Mouse (Mus musculus): ENCODE measurements around the gene Kif3a.

The Kif3a gene

DNA sequence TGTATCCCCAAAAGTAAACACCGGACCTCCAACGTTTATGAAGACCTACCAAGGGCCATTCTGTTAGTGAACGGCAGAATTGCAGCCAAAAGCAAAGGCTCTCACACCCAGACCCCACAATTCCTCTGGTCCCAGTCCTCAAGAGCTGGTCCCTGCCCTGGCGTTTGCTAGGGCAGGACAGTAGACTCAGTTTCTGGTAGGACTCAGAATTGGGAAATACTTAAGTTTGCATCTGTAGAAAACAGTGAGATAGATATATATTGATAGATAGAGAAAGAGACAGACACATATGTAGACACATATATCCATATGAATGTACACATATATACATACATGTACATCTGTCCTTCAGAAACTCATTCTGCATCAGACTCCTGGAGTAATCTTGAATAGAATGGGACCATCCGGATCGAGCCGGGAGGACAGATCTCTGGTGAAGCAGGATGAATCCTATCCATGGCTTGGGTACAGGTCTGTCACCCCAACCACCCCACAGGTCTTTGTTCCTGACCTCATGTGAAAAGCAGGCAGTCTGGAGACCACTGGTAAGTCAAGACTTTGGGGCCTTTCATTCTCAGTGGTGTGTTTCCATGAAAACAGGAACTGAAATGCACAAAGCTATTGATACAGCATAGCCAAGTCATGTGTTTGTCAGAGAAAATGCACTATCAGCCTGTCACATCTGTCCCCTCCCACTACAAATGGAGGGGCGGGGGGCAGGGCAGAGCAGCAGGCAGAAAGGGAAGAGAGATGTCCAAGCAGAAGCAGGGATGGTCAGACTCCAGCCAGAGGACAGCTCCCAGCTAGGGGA lies 49.8 kb downstream of the Kif3a start:
- DNase-seq (ENCODE audit: extremely low read depth, low read depth), result peak; percentile 79

DNA sequence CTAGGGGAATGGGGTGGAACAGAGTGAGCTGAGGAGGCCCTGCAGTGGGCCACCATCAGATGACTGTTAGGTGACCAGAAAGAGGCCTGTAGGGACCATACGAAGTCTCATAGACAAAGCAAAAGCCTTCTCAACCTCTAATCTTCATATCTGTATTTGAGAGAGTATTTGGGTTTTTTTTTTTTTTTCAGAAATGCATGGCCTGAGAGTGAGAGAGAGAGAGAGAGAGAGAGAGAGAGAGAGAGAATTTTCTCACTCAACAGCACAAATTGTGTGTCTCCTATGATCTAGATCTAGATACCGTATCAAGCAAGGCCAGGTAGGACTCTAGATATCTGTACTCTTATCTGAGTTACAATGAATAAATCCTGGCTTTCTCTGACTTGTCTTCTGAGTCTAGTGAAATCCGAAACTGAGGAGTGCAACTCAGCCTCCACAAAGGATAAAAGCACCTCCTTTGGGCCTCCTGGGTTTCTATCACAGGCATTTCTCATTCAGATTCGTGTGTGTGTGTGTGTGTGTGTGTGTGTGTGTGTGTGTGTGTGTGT lies 50.5 kb downstream of the Kif3a start:
- DNase-seq (ENCODE audit: extremely low read depth, low read depth), result no peak

DNA sequence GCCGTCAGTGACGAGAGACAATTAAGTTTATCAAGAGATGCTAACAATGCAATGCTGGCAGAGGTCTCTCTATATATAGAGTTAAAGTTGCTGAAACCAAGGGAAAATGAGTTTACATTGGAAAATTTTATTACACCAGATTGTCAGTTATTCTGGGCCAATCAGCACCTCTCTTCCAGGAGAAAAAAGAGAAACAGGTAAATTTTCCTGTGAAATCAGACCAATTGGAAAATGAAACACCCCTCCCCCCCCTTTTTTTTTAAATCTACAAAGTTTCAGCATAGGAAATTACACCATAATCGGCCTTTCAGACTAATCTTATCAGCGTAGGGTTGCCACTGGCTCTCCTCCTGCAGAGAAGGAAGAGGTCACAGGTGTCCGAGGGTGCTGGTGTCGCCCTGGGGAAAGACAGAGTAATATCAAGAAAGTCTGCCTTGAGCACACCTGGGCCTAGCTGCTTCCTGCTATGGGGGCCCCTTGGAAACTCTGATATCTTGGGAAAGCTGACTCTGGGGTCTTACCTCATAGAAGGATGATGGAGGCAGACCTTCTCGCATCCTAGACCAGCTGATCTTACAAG lies 51.5 kb downstream of the Kif3a start, which contains the start of gene Il4:
Gene Il4 (minus strand): TSS at position 51 of the 580 bp plus-strand sequence.
- no peak for DNase-seq (ENCODE audit: extremely low read depth, low read depth)

DNA sequence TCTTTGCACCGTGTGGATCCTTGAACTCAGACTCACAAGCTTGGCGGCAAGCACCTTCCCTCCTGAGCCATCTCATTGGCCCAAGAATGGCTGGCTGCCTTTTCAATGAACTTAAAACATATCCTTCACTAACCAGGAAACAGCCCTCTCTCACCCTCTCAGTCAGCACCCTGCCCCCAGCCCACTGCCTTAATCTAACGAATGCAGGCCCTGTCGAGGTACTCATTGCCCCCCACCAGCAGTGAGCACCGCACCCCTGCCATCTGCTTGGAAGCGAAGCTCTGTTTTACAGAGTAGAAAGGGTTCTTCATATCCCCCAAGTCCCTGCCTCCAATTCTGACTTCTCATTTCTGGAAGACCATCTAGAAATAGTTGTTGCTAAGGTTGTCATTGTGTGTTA lies 52.2 kb downstream of the Kif3a start:
- no peak for DNase-seq (ENCODE audit: extremely low read depth, low read depth)

DNA sequence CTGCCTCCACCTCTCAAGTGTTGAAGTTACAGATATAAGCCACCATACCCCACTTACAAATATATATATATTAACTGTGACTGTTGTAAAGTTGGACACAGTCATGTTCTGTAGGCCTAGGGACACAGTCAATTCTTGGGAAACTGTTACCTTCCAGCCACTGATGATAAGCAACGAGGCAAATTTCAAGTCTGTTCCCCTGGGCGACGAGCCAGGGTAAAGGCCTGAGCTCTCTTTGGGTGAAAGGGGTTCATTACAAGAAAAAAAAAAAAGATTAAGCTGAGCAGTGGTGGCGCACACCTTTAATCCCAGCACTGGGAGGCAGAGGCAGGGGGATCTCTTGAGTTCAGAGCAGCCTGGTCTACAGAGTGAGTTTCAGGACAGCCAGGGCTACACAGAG lies 52.9 kb downstream of the Kif3a start:
- DNase-seq (ENCODE audit: extremely low read depth, low read depth), result no peak

DNA sequence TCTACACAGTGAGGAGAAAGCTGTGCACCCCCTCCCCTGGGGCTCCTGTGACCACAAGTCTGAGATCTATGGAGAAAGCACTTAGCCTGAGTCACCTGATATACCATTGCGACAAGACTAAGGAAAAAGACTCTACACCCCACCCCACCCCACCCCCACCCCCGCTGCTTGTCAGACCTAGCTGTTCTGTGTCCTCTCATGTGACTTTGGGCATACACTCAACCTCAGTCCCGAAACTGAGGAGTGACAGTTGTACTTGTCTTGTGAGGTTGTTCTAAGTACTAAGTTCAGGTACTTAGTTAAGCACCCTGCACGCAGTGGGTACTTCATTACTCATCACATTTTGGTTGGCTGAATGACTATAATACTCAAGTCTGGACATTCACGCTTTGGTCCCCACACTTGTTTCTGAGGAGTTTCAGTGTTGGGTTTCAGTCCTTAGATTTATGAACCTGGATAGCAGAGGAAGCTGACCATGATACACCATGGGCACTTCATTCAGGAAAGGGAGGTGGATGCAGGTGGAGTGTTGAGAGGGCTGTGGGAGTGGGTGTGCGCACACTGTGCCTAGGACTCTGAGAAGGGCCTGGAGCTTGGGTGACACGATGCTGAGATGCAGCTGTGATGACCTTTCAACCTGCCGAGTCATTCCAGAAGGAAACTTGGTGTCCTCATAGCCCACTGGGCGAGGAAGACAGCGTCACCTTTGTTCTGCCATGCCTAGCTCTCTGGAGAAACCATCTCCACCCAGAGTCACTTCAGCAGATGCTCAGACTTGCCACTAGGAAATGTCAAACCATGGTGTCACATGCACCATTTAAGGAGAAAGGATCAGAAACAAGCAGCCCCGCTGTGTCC lies 54.6 kb downstream of the Kif3a start:
- DNase-seq (ENCODE audit: extremely low read depth, low read depth), result no peak

GRCm38 (mm10) chr11:53622440-53622806 lies 55.2 kb downstream of the Kif3a start:
- DNase-seq (ENCODE audit: extremely low read depth, low read depth), result no peak

DNA sequence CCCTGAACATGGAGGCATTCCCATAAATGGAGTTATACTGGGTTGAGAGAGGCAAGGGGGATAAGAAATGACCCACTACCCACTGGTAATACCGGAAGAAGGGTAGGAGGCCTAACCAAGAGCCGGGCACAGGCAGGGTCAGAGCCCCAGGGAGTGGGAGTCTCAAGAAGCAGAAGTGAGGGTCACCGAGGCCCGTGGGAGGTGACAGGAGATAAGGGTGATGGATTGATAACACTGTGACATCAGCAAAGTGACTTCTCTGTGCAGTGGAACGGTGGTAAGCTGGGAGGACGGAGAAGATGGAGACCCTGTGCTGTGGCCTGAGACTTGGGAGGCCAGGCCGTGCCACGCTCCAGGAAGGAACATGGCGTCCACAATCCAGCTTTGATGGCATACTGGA lies 56.4 kb downstream of the Kif3a start:
- no peak for DNase-seq (ENCODE audit: extremely low read depth, low read depth)

GRCm38 (mm10) chr11:53624124-53624523 lies 56.9 kb downstream of the Kif3a start:
- no peak for DNase-seq (ENCODE audit: extremely low read depth, low read depth)

DNA sequence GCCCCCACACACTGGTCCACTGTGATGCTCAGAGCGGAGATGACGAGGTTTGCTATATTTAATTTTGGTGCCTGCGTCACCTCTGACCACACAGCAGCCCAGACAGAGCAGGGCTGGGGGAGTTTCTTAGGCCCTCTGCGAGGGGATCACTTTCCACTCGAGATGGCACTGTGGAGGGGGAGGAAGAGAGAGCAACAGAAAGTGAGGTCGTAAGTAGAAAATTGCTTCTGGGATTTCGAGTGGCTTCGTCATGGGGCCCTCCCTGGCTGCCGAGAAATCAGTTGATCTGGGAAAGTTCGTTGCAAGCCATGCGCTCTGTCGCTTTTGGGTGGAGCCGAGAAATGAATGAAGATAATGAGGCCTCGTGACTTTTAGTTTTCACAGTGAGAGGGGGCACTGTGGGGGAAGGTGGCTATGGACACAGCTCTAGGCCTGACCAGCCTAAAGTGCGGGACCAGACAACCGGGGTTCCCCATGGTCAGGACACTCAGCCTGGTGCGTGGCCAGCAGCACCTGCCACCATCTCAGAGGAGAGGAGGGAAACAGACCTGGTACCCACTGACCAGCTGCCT lies 59.7 kb downstream of the Kif3a start:
- no peak for DNase-seq (ENCODE audit: extremely low read depth, low read depth)

DNA sequence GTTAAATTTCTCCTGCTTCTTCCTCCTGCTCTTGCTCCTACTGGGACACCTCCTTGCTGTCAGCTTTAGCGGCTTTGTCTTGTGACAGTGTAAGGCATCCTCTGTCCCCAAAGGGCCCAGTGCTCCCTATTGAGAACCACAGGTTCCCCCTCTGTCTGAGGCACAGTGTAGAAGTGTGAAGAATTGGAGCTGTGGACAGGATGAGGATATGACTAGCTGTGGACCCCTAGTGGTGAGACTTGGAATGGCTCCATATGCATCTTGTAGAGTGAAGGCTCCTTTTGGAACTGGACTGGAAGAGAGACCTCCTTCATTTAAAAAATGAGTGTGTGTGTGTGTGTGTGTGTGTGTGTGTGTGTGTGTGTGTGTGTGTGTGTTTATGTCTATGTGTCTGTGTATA lies 60.7 kb downstream of the Kif3a start:
- DNase-seq (ENCODE audit: extremely low read depth, low read depth), result peak; percentile 90

- DNase-seq (ENCODE audit: extremely low read depth, low read depth), result no peak
These were observed 65.0 kb downstream of the Kif3a start for GRCm38 (mm10) chr11:53632122-53632733.

DNA sequence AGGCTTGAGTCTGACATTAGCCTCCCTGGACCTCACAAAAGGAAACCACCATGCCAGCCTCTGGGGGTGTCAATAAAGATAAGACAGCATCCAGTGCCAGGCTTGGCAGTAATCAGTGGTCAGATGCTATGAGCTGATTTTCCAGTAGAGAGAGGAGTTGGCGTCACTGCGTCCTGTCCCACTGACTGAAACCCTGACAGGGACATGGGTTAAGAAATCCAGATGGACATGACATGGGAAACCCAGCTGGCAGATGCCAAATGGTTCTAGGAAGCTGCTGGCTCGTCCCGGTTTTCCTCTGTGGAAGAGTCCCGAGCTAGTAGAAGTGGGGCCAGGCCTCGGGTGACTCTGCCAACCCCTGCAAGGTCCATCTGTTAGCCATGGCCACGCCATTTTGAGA lies 66.5 kb downstream of the Kif3a start:
- no peak for DNase-seq (ENCODE audit: extremely low read depth, low read depth)

- DNase-seq (ENCODE audit: extremely low read depth, low read depth), result no peak
These were observed 67.4 kb downstream of the Kif3a start, which contains the start of gene Il13 for GRCm38 (mm10) chr11:53634556-53634955. Gene Il13 (minus strand): TSS chr11:53634702.

DNA sequence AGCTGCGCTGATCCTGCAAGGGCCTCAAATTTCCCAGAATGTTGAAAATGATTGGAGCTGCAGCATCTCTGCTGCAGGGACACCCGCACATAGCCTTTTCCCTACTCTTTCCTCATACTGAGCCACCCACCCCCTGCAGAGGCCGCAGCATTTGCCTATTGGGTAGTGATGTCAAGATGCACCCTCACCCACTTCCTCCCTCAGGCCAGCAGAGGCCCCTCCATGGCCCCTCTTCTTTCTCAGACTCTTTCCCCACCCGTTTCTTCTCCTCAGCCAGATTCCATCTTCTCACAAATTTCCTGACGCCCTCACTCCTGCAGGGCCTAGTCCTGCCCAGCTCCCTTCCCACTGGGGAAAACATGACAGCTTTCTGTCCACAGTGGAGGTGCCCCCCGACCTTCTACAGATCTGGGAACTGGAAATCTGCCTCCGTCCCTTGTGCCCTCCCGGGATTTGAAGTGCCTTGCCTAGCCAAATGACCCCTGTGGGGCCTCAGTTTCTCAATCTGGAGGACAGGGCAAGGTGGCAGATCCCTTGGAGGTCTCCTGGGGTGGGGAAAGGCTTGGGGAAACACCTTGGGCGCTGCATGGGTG lies 68.5 kb downstream of the Kif3a start:
- DNase-seq (ENCODE audit: extremely low read depth, low read depth), result no peak

DNA sequence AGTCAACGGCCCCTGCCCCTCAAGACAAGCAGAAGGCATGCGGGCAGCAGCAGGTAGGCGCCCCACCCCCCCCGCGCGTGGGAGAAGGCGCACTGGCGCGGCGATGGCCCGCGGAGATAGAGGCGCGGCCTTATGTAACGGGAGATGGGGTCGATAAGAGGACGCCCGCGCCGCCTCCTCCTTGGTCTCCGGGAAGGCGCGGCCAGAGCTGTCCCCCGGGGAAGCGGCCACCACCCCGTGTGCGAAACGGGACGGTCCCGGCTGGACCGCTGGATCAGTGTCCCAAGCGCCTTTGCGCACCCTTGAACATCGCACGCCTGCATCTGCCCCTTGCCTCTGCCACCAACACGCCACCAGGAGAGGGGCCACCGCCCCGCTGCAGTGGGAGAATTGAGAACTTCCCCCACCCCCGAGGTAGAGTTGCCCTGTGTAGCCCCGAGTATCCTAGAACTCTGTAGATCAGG lies 69.0 kb downstream of the Kif3a start:
- DNase-seq (ENCODE audit: extremely low read depth, low read depth), result no peak

DNA sequence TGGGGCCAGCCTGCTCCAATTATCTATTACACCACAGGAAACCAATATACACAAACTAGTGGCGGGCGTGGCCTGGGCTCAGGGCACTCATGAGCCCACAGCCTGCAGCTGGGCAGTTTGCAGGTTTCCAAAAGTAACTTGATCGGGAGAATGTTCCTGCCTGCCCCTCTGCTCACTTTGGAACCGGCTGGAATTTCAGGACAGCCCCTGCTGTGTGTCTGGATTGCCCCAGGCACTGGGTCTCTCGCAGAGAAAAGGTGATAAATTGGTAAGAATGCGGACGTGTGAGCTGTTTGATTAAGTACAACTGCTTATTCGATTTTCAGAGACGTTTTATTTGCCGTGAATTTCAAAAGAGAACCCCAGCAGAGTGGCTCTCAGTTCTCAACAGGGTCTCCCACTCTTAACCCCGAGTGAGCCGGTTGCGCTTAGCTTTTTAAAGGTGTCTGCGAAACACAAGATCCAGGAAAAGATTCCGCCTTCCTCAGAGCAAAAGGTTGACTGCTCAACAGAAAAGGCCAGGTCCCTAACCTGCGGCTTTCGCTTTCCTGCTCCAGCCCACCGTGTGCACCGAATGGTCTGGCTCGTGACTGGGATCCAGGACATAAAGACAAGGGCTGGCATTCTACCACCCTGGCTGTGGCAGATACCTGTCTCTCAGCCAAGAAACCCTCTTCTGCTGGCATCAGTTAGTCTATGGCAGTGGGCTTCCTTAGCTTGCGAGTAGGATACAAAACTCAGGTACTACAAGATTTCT lies 70.0 kb downstream of the Kif3a start:
- no peak for DNase-seq (ENCODE audit: extremely low read depth, low read depth)

DNA sequence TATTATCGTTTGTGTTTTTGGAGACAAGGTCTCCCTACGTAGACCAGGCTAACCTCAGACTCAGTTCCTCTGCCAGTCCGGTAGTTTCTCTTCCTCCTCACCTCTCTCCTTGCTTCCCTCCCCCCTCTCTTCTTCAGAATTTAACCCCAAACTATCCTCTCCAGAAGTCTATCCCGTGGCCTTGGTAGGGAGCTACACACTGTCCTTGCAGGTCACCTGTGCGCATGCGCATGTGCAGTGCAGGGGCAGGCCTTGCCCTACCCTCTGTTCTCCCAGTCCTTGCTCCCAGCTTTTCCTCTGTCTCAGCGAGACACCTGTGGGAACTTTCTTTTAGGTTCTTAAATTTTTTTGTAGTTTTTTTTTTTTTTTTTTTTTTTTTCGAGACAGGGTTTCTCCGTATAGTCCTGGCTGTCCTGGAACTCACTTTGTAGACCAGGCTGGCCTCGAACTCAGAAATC lies 70.7 kb downstream of the Kif3a start:
- no peak for DNase-seq (ENCODE audit: extremely low read depth, low read depth)

DNA sequence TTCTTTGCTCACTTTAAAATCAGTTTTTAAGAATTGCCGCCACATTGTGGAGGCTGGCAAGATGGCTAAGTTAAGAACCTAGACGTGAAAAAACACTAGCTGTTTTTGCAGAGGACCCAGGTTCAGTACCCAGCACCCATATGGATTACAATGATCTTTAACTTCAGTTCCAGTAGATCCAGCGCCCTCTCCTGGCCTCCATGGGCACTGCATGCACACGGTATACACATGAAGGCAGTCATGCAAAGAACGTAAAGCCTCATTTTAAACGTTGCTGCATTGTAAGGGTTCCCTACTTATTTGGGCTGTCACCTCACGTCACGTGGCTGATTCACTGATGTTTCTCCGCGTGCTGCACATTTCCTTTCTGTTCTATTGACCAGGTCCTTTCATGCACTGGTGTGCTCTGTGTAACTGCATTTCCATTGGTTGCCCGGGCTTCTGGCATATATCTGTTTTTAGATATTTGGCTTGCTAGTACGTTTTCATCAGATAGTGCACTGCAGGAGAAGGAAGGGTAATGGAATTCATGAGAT lies 75.6 kb downstream of the Kif3a start:
- DNase-seq (ENCODE audit: extremely low read depth, low read depth), result no peak

All from MEL-GATA-1-ER (cell line).